Mouse (Mus musculus) heart, adult 2 months (tissue): ENCODE measurements around the gene Esr1. TPM values are rescaled to one million over a fixed set of nuclear protein-coding genes. Genes with fewer than 3 reads are reported as not detected.
"Not testable (repeated sequence)": the region's sequence is repeated elsewhere in the genome, so short reads cannot be mapped to it uniquely, and the experiment has no call there.

Experiments used
- DNase-seq, 2 experiments: peaks; one replicate each; pipeline ENCODE4 v3.0.0; 2021
- H3K27ac ChIP-seq: fragments of 200-600 bp; 2 replicates; pipeline ENCODE4 v1.8.1; 2022
- H3K27me3 ChIP-seq: fragments of 200-500 bp; 2 replicates; pipeline ENCODE4 v1.6.1; 2012; ENCODE audit warnings: mild to moderate bottlenecking, low read length, inconsistent platforms, mixed read lengths; ENCODE audit not compliant: control insufficient read depth, insufficient read depth
- H3K36me3 ChIP-seq: fragments of 200-500 bp; 2 replicates; pipeline ENCODE4 v1.6.1; 2012; ENCODE audit warnings: low read length, inconsistent platforms; ENCODE audit not compliant: control insufficient read depth, insufficient read depth
- H3K4me1 ChIP-seq: fragments of 200-500 bp; 2 replicates; pipeline ENCODE4 v1.6.1; 2011; ENCODE audit warnings: low read length; ENCODE audit not compliant: control insufficient read depth, insufficient read depth
- H3K4me3 ChIP-seq: fragments of 200-600 bp; 2 replicates; pipeline ENCODE4 v1.8.1; 2022
- H3K79me2 ChIP-seq: fragments of 200-500 bp; replicated peaks from 2 replicates; pipeline ENCODE4 v1.6.1; 2012; ENCODE audit warnings: mild to moderate bottlenecking, inconsistent platforms, low read length, moderate library complexity, mixed read lengths; ENCODE audit not compliant: control insufficient read depth, insufficient read depth
- H3K9ac ChIP-seq: fragments of 200-500 bp; 2 replicates; pipeline ENCODE4 v1.6.1; 2012; ENCODE audit warnings: low read depth, mild to moderate bottlenecking, control low read depth, inconsistent platforms, low read length, mixed read lengths
- CTCF ChIP-seq: fragments of 200-600 bp; IDR thresholded peaks from 2 replicates; pipeline ENCODE4 v1.8.1; 2022; ENCODE audit warnings: antibody characterized with exemption, mild to moderate bottlenecking, moderate library complexity
- EP300 ChIP-seq: fragments of 200-500 bp; IDR thresholded peaks from 2 replicates; pipeline ENCODE4 v1.6.1; 2011; ENCODE audit warnings: low read depth, low read length, control low read depth; ENCODE audit not compliant: insufficient read depth
- POLR2A ChIP-seq: fragments of 200-500 bp; IDR thresholded peaks from 2 replicates; pipeline ENCODE4 v1.6.1; 2011; ENCODE audit warnings: mild to moderate bottlenecking, low read depth, low read length, control low read depth; ENCODE audit not compliant: insufficient read depth
- WGBS: fragments of 180-500 bp; shearing (Covaris S2); methylation state at CpG from one replicate; pipeline ENCODE4 v1.1.7; 2018; 5-methylcytosine and 5-hydroxymethylcytosine counted together
- intact Hi-C: fragments of 180-260 bp; cut with DNase I; formaldehyde crosslinking; loops from one replicate; pipeline ENCODE4 v1.15.1; 2025
- polyA plus RNA-seq: library from polyadenylated mRNA; depleted of rRNA; stranded (reverse); fragments of >200 nt; gene quantifications from 2 replicates; pipeline ENCODE4 v1.2.3, GENCODE M21; 2012
- total RNA-seq, 2 experiments: library from RNA; stranded (reverse); gene quantifications; 2 replicates each; pipeline ENCODE4 v1.2.3; 2021

Gene Esr1
- total and polyA plus RNA-seq, 3 experiments: 0.70 to 1.0 (median 0.88) TPM

DNA sequence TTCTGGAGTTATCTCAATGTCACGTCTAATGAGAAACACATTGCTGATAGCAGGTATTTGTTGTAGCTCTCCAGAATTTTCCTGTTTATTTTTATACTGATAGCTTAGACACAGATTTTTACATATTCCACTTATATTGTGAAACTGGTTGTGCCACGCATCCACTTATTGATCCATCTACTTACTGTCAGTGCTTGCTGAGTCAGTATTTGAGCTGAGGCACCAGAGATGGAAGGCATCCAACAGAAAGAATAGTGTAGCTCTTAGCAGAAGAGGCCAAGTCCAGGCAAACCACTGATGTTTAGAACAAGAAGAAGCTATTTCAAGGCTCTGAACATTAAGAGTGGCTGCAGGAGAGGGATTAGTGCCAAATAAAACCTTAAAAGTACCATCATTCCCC, 126.9 kb downstream of the Esr1 start:
- Histone ChIP-seq H3K79me2 (no peaks in the 10 kb centered on the region), H3K27me3 (no peaks in the 10 kb centered on the region), H3K9ac (no peak overlapping the region), H3K36me3 (no peaks in the 10 kb centered on the region), H3K27ac (no peak overlapping the region), H3K4me1 (no peaks in the 10 kb centered on the region), H3K4me3 (no peak overlapping the region)
- DNase-seq: no peak
- intact Hi-C loops: no loop called here
- TF ChIP-seq EP300 (no peak), CTCF (no peak), POLR2A (no peak)
- 79% methylated on average over 2 of the region's 2 CpGs for WGBS

GRCm38 (mm10) chr10:4751091-4751490, 139.7 kb downstream of the Esr1 start:
- H3K4me1 ChIP-seq, H3K9ac ChIP-seq, H3K27me3 ChIP-seq, H3K79me2 ChIP-seq, H3K4me3 ChIP-seq, intact Hi-C loops, DNase-seq, H3K27ac ChIP-seq, H3K36me3 ChIP-seq: not testable (repeated sequence)
- 21% methylated on average over 1 of the region's 1 CpGs for WGBS

- intact Hi-C loops: no loop called here
- TF ChIP-seq EP300 (no peak), POLR2A (no peak), CTCF (no peak)
- no peak overlapping the region for H3K4me3 ChIP-seq
- no peaks in the 10 kb centered on the region for H3K27me3 ChIP-seq
- H3K27ac ChIP-seq: no peak overlapping the region
- no peaks in the 10 kb centered on the region for H3K36me3 ChIP-seq
- no peaks in the 10 kb centered on the region for H3K4me1 ChIP-seq
- no peak for DNase-seq
- H3K9ac ChIP-seq: no peak overlapping the region
- H3K79me2 ChIP-seq: no peaks in the 10 kb centered on the region
- WGBS: 79% methylated on average over 4 of the region's 4 CpGs
Observed at GRCm38 (mm10) chr10:4752977-4753376, 141.6 kb downstream of the Esr1 start.

DNA sequence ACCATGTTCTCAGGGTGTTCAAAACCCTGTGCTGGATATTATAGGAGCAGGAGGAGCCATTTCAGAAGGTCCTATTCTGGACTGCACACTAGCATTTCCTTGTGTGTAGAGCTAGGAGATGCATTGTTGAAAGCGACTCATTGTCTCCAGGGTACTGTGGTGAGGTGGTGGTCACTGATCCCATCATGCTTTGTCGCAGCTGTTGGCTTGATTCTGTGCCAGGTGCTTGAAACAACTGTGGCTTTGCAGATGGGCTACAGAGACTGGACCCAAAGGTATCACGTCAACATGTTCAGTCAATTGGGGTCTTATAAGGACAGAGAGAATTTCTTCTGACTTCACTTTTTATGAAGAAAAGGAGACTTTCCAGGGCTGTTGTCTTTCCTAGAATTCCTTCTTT, 164.1 kb downstream of the Esr1 start:
- H3K36me3 ChIP-seq: no peaks in the 10 kb centered on the region
- DNase-seq: peak; percentile 61 to 62
- TF ChIP-seq POLR2A (no peak), EP300 (no peak), CTCF (no peak)
- H3K9ac ChIP-seq: no peak overlapping the region
- H3K27ac ChIP-seq: no peak overlapping the region
- H3K4me3 ChIP-seq: no peak overlapping the region
- 58% methylated on average over 3 of the region's 3 CpGs for WGBS
- H3K27me3 ChIP-seq: no peaks in the 10 kb centered on the region
- no peaks in the 10 kb centered on the region; the same call in none of the 2 replicates for H3K4me1 ChIP-seq
- no peaks in the 10 kb centered on the region for H3K79me2 ChIP-seq
- intact Hi-C loops: no loop called here

GRCm38 (mm10) chr10:4776007-4776713, 164.8 kb downstream of the Esr1 start:
- TF ChIP-seq EP300 (no peak), POLR2A (no peak), CTCF (no peak)
- H3K27ac ChIP-seq: no peak overlapping the region
- H3K36me3 ChIP-seq: no peaks in the 10 kb centered on the region
- no peaks in the 10 kb centered on the region for H3K27me3 ChIP-seq
- no peak overlapping the region for H3K4me3 ChIP-seq
- 48% methylated on average over 6 of the region's 6 CpGs for WGBS
- no peaks in the 10 kb centered on the region; the same call in none of the 2 replicates for H3K4me1 ChIP-seq
- no peak overlapping the region for H3K9ac ChIP-seq
- intact Hi-C loops: no loop called here
- H3K79me2 ChIP-seq: no peaks in the 10 kb centered on the region
- DNase-seq: peak in 1 of 2 experiments; percentile 10

- intact Hi-C loops: no loop called here
- Histone ChIP-seq H3K4me3 (no peak overlapping the region), H3K36me3 (no peaks in the 10 kb centered on the region), H3K27ac (no peak overlapping the region), H3K9ac (no peak overlapping the region), H3K27me3 (no peaks in the 10 kb centered on the region), H3K79me2 (no peaks in the 10 kb centered on the region), H3K4me1 (no peaks in the 10 kb centered on the region; the same call in none of the 2 replicates)
- TF ChIP-seq EP300 (no peak), CTCF (no peak), POLR2A (no peak)
- DNase-seq: no peak
- WGBS: 67% methylated on average over 4 of the region's 4 CpGs
Observed at GRCm38 (mm10) chr10:4776714-4777090, 165.3 kb downstream of the Esr1 start.
